Mouse (Mus musculus): ENCODE data around the gene Fbxo5.

DNA sequence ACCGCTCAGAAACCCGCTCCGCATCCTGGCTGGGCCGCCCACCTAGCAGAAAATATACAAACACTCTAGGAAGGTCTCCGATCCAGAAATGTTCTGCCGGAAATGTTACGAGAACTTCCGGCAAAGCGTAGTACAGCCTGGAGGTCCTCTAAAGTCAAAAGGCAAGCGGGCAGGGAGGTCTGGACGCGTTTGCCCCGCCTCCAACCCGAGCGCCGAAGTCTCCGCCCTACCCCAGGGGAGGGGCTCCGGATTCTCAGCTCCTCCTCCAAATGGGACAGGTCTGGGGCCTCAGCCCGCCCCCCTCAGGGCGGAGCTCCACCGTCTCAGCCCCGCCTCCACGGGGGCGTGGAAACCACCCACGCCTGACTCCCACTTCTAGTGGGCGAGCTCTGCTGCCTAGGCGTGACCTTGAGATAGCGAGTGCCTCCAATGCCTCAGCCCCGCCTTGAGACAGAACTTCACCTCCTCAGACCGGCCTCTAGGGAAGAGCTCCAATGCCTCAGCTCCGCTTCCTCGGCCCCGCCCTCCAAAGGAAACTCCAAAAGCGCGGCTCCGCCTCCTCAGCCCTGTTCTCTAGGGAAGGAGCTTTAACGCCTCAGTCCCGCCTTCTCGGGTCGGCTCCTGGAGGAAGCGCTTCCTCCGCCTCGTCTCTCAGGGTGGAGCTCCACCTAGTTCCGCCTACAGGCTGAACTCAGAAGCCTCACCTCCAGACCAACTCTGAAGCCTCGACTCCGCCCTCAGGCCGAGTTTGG lies 18.5 kb upstream of the Fbxo5 start, which contains the start of gene Mtrf1l:
- no peak for TF ChIP-seq CTCF (IDR thresholded peaks at IDR 0.05; ENCODE audit: insufficient read depth, low read length)
- TF ChIP-seq POLR2A (IDR thresholded peaks at IDR 0.05; ENCODE audit: borderline replicate concordance, extremely low read depth, low read depth, low read length) = peak; percentile 57; the same call in 1 of the 2 replicates
